Mouse (Mus musculus) MEL (cell line): ENCODE measurements around the gene Khdrbs1. TPM values are rescaled to one million over a fixed set of nuclear protein-coding genes. Genes with fewer than 3 reads are reported as not detected.
A peak's percentile ranks its signal among the peaks of the same experiment; 100 is the strongest.

Source experiments
- DNase-seq: peaks from one replicate; pipeline ENCODE4 v3.0.0; 2011; ENCODE audit warnings: low read depth, low spot score
- H3K27ac ChIP-seq: 2 replicates; pipeline ENCODE4 v1.5.1; 2012; ENCODE audit warnings: low read depth, mild to moderate bottlenecking, control low read depth, low read length, moderate library complexity; ENCODE audit not compliant: control insufficient read depth
- H3K27me3 ChIP-seq, 2 experiments: fragments of 150-350 bp in 1 of 2; sonication (generic) in 1 of 2; 2 replicates each; pipeline ENCODE4 v1.6.1; 2012; ENCODE audit warnings: low read length in 2 of 2, mild to moderate bottlenecking in 2 of 2, improper control_type of control experiment in 1 of 2, moderate library complexity in 1 of 2; ENCODE audit not compliant: insufficient read depth in 2 of 2, control insufficient read depth in 1 of 2
- H3K36me3 ChIP-seq, 2 experiments: 2 replicates each; pipeline ENCODE4 v1.6.1; 2012 to 2014; ENCODE audit warnings: low read length in 2 of 2, improper control_type of control experiment in 1 of 2, inconsistent platforms in 1 of 2, mild to moderate bottlenecking in 1 of 2; ENCODE audit not compliant: insufficient read depth in 2 of 2, control insufficient read depth in 1 of 2
- H3K4me1 ChIP-seq, 2 experiments: fragments of 150-350 bp in 1 of 2; sonication (generic) in 1 of 2; 2 replicates each; pipeline ENCODE4 v1.6.1; 2012; ENCODE audit warnings: low read length in 2 of 2, improper control_type of control experiment in 1 of 2, mild to moderate bottlenecking in 1 of 2; ENCODE audit not compliant: insufficient read depth in 2 of 2, control insufficient read depth in 1 of 2
- H3K4me3 ChIP-seq, 2 experiments: fragments of 150-350 bp in 1 of 2; sonication (generic) in 1 of 2; 2 replicates each; pipeline ENCODE4 v1.5.1; 2012; ENCODE audit warnings: low read depth in 2 of 2, low read length in 2 of 2, mild to moderate bottlenecking in 2 of 2, moderate library complexity in 2 of 2, control low read depth in 1 of 2, improper control_type of control experiment in 1 of 2; ENCODE audit not compliant: control insufficient read depth in 1 of 2, insufficient read depth in 1 of 2
- H3K79me2 ChIP-seq: 2 replicates; pipeline ENCODE4 v1.6.1; 2012; ENCODE audit warnings: mild to moderate bottlenecking, low read length, moderate library complexity; ENCODE audit not compliant: control insufficient read depth, poor library complexity, insufficient read depth
- H3K9ac ChIP-seq: 2 replicates; pipeline ENCODE4 v1.6.1; 2012; ENCODE audit warnings: low read depth, mild to moderate bottlenecking, control low read depth, low read length, moderate library complexity; ENCODE audit not compliant: control insufficient read depth, poor library complexity, severe bottlenecking
- H3K9me3 ChIP-seq: fragments of 150-350 bp; sonication (generic); replicated peaks from 2 replicates; pipeline ENCODE4 v1.6.1; 2012; ENCODE audit warnings: mild to moderate bottlenecking, low read length, improper control_type of control experiment, moderate library complexity; ENCODE audit not compliant: insufficient read depth
- BHLHE40 ChIP-seq: IDR thresholded peaks from 2 replicates; pipeline ENCODE4 v1.6.1; 2012; ENCODE audit warnings: low read depth, mild to moderate bottlenecking, inconsistent platforms, low read length, improper control_type of control experiment, borderline replicate concordance
- CHD1 ChIP-seq: IDR thresholded peaks from 2 replicates; pipeline ENCODE4 v1.6.1; 2012; ENCODE audit warnings: low read depth, mild to moderate bottlenecking, inconsistent platforms, low read length, improper control_type of control experiment
- GABPA ChIP-seq: IDR thresholded peaks from 2 replicates; pipeline ENCODE4 v1.6.1; 2012; ENCODE audit warnings: low read depth, mild to moderate bottlenecking, inconsistent platforms, low read length, improper control_type of control experiment, moderate library complexity
- MXI1 ChIP-seq: IDR thresholded peaks from 2 replicates; pipeline ENCODE4 v1.6.1; 2011; ENCODE audit warnings: mild to moderate bottlenecking, low read depth, low read length, improper control_type of control experiment
- MYB ChIP-seq: IDR thresholded peaks from 2 replicates; pipeline ENCODE4 v1.6.1; 2011; ENCODE audit warnings: mild to moderate bottlenecking, low read depth, low read length, improper control_type of control experiment
- MYC ChIP-seq: IDR thresholded peaks from 2 replicates; pipeline ENCODE4 v1.6.1; 2011; ENCODE audit warnings: low read depth, mild to moderate bottlenecking, low read length, improper control_type of control experiment, moderate library complexity
- NELFE ChIP-seq: IDR thresholded peaks from 2 replicates; pipeline ENCODE4 v1.6.1; 2011; ENCODE audit warnings: low read depth, low read length, improper control_type of control experiment
- NRF1 ChIP-seq: IDR thresholded peaks from 2 replicates; pipeline ENCODE4 v1.6.1; 2014; ENCODE audit warnings: low read depth, mild to moderate bottlenecking, inconsistent platforms, low read length, improper control_type of control experiment, moderate library complexity; ENCODE audit not compliant: poor library complexity, insufficient read depth, severe bottlenecking
- POLR2A ChIP-seq, 2 experiments: IDR thresholded peaks; 2 replicates each; pipeline ENCODE4 v1.6.1; 2011 to 2012; ENCODE audit warnings: low read length in 2 of 2, mild to moderate bottlenecking in 2 of 2, control low read depth in 1 of 2, improper control_type of control experiment in 1 of 2, low read depth in 1 of 2, moderate library complexity in 1 of 2; ENCODE audit not compliant: control insufficient read depth in 1 of 2, insufficient read depth in 1 of 2, poor library complexity in 1 of 2
- RCOR1 ChIP-seq: IDR thresholded peaks from 2 replicates; pipeline ENCODE4 v1.6.1; 2012; ENCODE audit warnings: low read depth, mild to moderate bottlenecking, inconsistent platforms, low read length, improper control_type of control experiment
- SIN3A ChIP-seq: IDR thresholded peaks from 2 replicates; pipeline ENCODE4 v1.6.1; 2012; ENCODE audit warnings: low read length, improper control_type of control experiment, inconsistent platforms
- TCF12 ChIP-seq: IDR thresholded peaks from 2 replicates; pipeline ENCODE4 v1.6.1; 2014; ENCODE audit warnings: low read depth, mild to moderate bottlenecking, inconsistent platforms, low read length, improper control_type of control experiment, moderate library complexity
- UBTF ChIP-seq: IDR thresholded peaks from 2 replicates; pipeline ENCODE4 v1.6.1; 2012; ENCODE audit warnings: low read depth, mild to moderate bottlenecking, inconsistent platforms, low read length, improper control_type of control experiment, moderate library complexity, borderline replicate concordance; ENCODE audit not compliant: insufficient read depth
- polyA plus RNA-seq, 2 experiments: library from polyadenylated mRNA; stranded (reverse) in 1 of 2; unstranded in 1 of 2; fragments of >175 nt in 1 of 2; fragments of >200 nt in 1 of 2; gene quantifications; 2 replicates each; pipeline versions ENCODE4 v1.2.1 to v1.2.4; 2012; ENCODE audit warnings: low replicate concordance in 2 of 2, low read depth in 1 of 2; ENCODE audit not compliant: insufficient read length in 2 of 2, insufficient read depth in 1 of 2, missing spikeins in 1 of 2
- total RNA-seq: library from RNA; depleted of rRNA; stranded (reverse); fragments of 300-350 nt; gene quantifications from 2 replicates; pipeline ENCODE4 v1.2.3, GENCODE M21; 2012

The Khdrbs1 gene
- total and polyA plus RNA-seq, 3 experiments = 56.5 to 141 (median 77.6) TPM

DNA sequence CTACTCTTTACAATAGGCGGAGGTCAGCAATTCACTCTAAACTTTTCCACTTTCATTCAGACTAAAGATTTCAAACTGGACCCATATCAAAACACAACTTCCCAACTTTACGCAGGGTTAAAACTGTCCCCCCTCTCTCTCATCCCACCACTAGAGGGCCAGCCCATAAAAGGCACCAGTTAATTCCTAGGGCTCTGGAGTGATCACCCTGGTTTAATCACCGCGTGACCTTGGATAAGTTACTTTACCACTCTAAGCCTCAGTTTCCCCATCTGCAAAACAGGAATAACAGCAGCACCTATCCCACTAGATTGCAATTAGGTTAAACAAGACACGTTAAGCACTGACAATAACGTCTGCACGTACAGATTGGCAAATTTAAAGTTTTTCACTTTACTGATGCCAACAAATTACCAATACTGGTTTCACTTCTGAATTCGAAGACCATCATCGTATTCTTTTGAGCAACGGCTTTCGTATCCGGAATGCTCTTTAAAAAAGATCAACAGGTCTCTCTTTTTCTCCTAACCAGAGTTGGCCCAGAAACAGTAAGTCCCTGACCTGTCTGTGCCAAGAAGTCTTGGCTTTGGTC lies 70.5 kb downstream of the Khdrbs1 start (continued):
- no peak for TF ChIP-seq UBTF
- peak; percentile 47; the same call in 1 of the 2 replicates for TF ChIP-seq CHD1
- TF ChIP-seq MYC = peak; percentile 66
- peak; percentile 73 for TF ChIP-seq SIN3A
- no peak for TF ChIP-seq POLR2A (IDR thresholded peaks at IDR 0.05; ENCODE audit: control insufficient read depth in 1 of 2, insufficient read depth in 1 of 2, low read depth in 1 of 2, low read length in 2 of 2, poor library complexity in 1 of 2)
- no peak for TF ChIP-seq TCF12
- TF ChIP-seq MYB = no peak
- TF ChIP-seq MXI1 = peak; percentile 80
- no peak; the same call in 1 of the 2 replicates for TF ChIP-seq BHLHE40
- TF ChIP-seq, all 39 proteins: peak for 12

DNA sequence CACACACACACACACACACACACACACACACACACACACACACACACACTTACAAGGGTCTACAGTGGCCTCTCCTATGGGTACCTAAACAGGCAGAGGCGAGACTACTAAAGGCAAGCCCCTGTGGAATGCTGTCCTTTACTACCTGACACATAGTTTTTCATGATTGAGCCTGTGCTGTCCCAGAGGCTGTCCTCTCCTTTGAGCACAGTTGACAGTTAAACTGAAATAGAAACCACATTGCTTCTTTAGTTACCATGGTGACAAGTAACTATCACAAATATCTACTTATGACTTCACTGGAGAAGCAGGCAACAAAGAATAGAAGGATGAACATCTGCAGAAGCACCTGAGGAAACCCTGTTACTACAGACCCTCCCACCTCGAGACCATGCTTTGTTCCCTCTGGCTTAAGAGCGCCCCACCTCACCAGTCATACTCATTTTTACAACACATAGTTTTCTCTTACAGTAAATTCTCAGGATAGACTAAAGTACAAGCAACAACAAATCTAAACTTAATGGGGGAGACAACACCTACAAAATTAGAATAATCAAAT lies 79.8 kb downstream of the Khdrbs1 start:
- no peaks in the 10 kb centered on the region for H3K9me3 ChIP-seq

DNA sequence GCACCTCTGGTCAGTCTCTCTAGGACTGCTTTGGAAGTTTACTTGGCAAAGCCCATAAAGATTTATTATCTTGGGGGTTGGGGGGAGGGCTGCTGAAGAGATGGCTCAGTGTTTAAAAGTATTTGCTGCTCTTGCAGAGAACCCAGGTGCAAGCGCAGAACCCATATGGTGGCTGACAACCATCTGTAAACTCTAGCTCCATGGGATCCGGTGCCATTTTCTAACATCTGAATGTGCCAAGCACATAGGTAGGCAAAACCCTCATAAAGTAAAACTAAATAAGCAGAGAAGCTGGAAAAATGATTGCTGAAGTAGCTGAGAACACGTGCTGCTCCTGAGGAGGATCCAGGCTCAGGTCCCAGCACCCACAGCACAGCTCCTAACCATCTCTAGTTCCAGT lies 80.5 kb downstream of the Khdrbs1 start:
- Histone ChIP-seq H3K4me1 (no peaks in the 10 kb centered on the region), H3K9ac (no peak overlapping the region), H3K79me2 (no peaks in the 10 kb centered on the region), H3K27ac (no peak overlapping the region), H3K9me3 (no peaks in the 10 kb centered on the region), H3K27me3 (no peaks in the 10 kb centered on the region), H3K4me3 (no peak overlapping the region), H3K36me3 (peaks cover 0 to 12% of the 10 kb centered on the region in 2 experiments; a peak in 3 of 4 replicates)
- DNase-seq = no peak
- TF ChIP-seq NELFE = no peak
- no peak for TF ChIP-seq POLR2A (IDR thresholded peaks at IDR 0.05; ENCODE audit: control insufficient read depth in 1 of 2, insufficient read depth in 1 of 2, low read depth in 1 of 2, low read length in 2 of 2, poor library complexity in 1 of 2)
- no peak for TF ChIP-seq RCOR1
- TF ChIP-seq NRF1 = no peak

More for the DNA sequence above, 79.8 kb downstream of the Khdrbs1 start:
- Histone ChIP-seq H3K9ac (no peak overlapping the region), H3K4me1 (no peaks in the 10 kb centered on the region)
- peak; percentile 57; the same call in 1 of the 2 replicates for TF ChIP-seq MYB
- TF ChIP-seq GABPA = no peak
- TF ChIP-seq, all 39 proteins: peak for 1
- H3K79me2 ChIP-seq = peaks cover 3% of the 10 kb centered on the region; the same call in 1 of the 2 replicates
- H3K36me3 ChIP-seq = peaks cover 0 to 12% of the 10 kb centered on the region in 2 experiments; a peak in 3 of 4 replicates
- H3K4me3 ChIP-seq = no peak overlapping the region
- no peak overlapping the region for H3K27ac ChIP-seq
- DNase-seq = no peak
- H3K27me3 ChIP-seq = no peaks in the 10 kb centered on the region
